Mouse (Mus musculus) heart, adult 2 months (tissue): ENCODE results near the gene Grcc10. TPM values are rescaled to one million over a fixed set of nuclear protein-coding genes. Genes with fewer than 3 reads are reported as not detected.

Experiments
- DNase-seq, 2 experiments: peaks; one replicate each; pipeline ENCODE4 v3.0.0; 2021
- H3K27ac ChIP-seq: fragments of 200-600 bp; 2 replicates; pipeline ENCODE4 v1.8.1; 2022
- H3K27me3 ChIP-seq: fragments of 200-500 bp; 2 replicates; pipeline ENCODE4 v1.6.1; 2012; ENCODE audit warnings: mild to moderate bottlenecking, low read length, inconsistent platforms, mixed read lengths; ENCODE audit not compliant: control insufficient read depth, insufficient read depth
- H3K36me3 ChIP-seq: fragments of 200-500 bp; 2 replicates; pipeline ENCODE4 v1.6.1; 2012; ENCODE audit warnings: low read length, inconsistent platforms; ENCODE audit not compliant: control insufficient read depth, insufficient read depth
- H3K4me1 ChIP-seq: fragments of 200-500 bp; 2 replicates; pipeline ENCODE4 v1.6.1; 2011; ENCODE audit warnings: low read length; ENCODE audit not compliant: control insufficient read depth, insufficient read depth
- H3K4me3 ChIP-seq: fragments of 200-600 bp; 2 replicates; pipeline ENCODE4 v1.8.1; 2022
- H3K79me2 ChIP-seq: fragments of 200-500 bp; replicated peaks from 2 replicates; pipeline ENCODE4 v1.6.1; 2012; ENCODE audit warnings: mild to moderate bottlenecking, inconsistent platforms, low read length, moderate library complexity, mixed read lengths; ENCODE audit not compliant: control insufficient read depth, insufficient read depth
- H3K9ac ChIP-seq: fragments of 200-500 bp; 2 replicates; pipeline ENCODE4 v1.6.1; 2012; ENCODE audit warnings: low read depth, mild to moderate bottlenecking, control low read depth, inconsistent platforms, low read length, mixed read lengths
- CTCF ChIP-seq: fragments of 200-600 bp; IDR thresholded peaks from 2 replicates; pipeline ENCODE4 v1.8.1; 2022; ENCODE audit warnings: antibody characterized with exemption, mild to moderate bottlenecking, moderate library complexity
- EP300 ChIP-seq: fragments of 200-500 bp; IDR thresholded peaks from 2 replicates; pipeline ENCODE4 v1.6.1; 2011; ENCODE audit warnings: low read depth, low read length, control low read depth; ENCODE audit not compliant: insufficient read depth
- POLR2A ChIP-seq: fragments of 200-500 bp; IDR thresholded peaks from 2 replicates; pipeline ENCODE4 v1.6.1; 2011; ENCODE audit warnings: mild to moderate bottlenecking, low read depth, low read length, control low read depth; ENCODE audit not compliant: insufficient read depth
- WGBS: fragments of 180-500 bp; shearing (Covaris S2); methylation state at CpG from one replicate; pipeline ENCODE4 v1.1.7; 2018; 5-methylcytosine and 5-hydroxymethylcytosine counted together
- intact Hi-C: fragments of 180-260 bp; cut with DNase I; formaldehyde crosslinking; loops from one replicate; pipeline ENCODE4 v1.15.1; 2025
- polyA plus RNA-seq: library from polyadenylated mRNA; depleted of rRNA; stranded (reverse); fragments of >200 nt; gene quantifications from 2 replicates; pipeline ENCODE4 v1.2.3, GENCODE M21; 2012
- total RNA-seq, 2 experiments: library from RNA; stranded (reverse); gene quantifications; 2 replicates each; pipeline ENCODE4 v1.2.3; 2021

Grcc10 gene
- total and polyA plus RNA-seq, 3 experiments, result 280 to 314 (median 296) TPM

- H3K36me3 ChIP-seq, result peaks cover 2% of the 10 kb centered on the region; the same call in 1 of the 2 replicates
- H3K4me1 ChIP-seq, result peaks cover 5% of the 10 kb centered on the region
- intact Hi-C loops, result loop anchor here (1.0 to 5.0 kb wide), 6 partner anchors 19 to 170 kb away; partner anchors contain the start of genes C1rb, Emg1, Lpcat3 and Phb2
- 0% methylated on average over 29 of the region's 29 CpGs for WGBS
- no peaks in the 10 kb centered on the region for H3K79me2 ChIP-seq
- peak overlapping the region; percentile 66 for H3K4me3 ChIP-seq
- no peaks in the 10 kb centered on the region for H3K27me3 ChIP-seq
- no peak for TF ChIP-seq EP300
- peak; percentile 72 for TF ChIP-seq CTCF
- H3K27ac ChIP-seq, result peak overlapping the region; percentile 100
- no peak for DNase-seq
- peak overlapping the region; percentile 84 for H3K9ac ChIP-seq
These were observed 825 bp downstream of the Grcc10 start for GRCm38 (mm10) chr6:124740211-124740887.

- TF ChIP-seq EP300 (no peak), POLR2A (no peak), CTCF (no peak)
- no peak overlapping the region for H3K9ac ChIP-seq
- no peak overlapping the region; the same call in 1 of the 2 replicates for H3K27ac ChIP-seq
- no peaks in the 10 kb centered on the region for H3K79me2 ChIP-seq
- DNase-seq, result no peak
- intact Hi-C loops, result no loop called here
- H3K4me1 ChIP-seq, result peaks cover 5% of the 10 kb centered on the region
- no peak overlapping the region for H3K4me3 ChIP-seq
- no peaks in the 10 kb centered on the region for H3K27me3 ChIP-seq
- peaks cover 2% of the 10 kb centered on the region; the same call in 1 of the 2 replicates for H3K36me3 ChIP-seq
- 83% methylated on average over 10 of the region's 10 CpGs for WGBS
These were observed 1.9 kb downstream of the Grcc10 start for GRCm38 (mm10) chr6:124739231-124739796.

- Histone ChIP-seq H3K4me3 (no peak within 1 kb of the TSS), H3K4me1 (peaks cover 5% of the 10 kb centered on the region), H3K27ac (no peak within 1 kb of the TSS; the same call in 1 of the 2 replicates), H3K9ac (no peak within 1 kb of the TSS), H3K79me2 (no peaks in the 10 kb centered on the region), H3K27me3 (no peaks in the 10 kb centered on the region), H3K36me3 (peaks cover 2% of the 10 kb centered on the region; the same call in 1 of the 2 replicates)
- peak in 1 of 2 experiments; percentile 50 for DNase-seq
- intact Hi-C loops, result no loop called here
- WGBS, result 39% methylated on average over 15 of the region's 15 CpGs
- TF ChIP-seq CTCF (no peak), EP300 (no peak), POLR2A (no peak)
These were observed 2.6 kb downstream of the Grcc10 start, which contains the start of gene Ptpn6 for GRCm38 (mm10) chr6:124738511-124739023. Gene Ptpn6, minus strand, starts transcription at chr6:124738714.

GRCm38 (mm10) chr6:124737040-124737439, 4.1 kb downstream of the Grcc10 start:
- Histone ChIP-seq H3K79me2 (no peaks in the 10 kb centered on the region), H3K4me3 (no peak overlapping the region), H3K27me3 (no peaks in the 10 kb centered on the region), H3K9ac (no peak overlapping the region), H3K27ac (no peak overlapping the region), H3K36me3 (peaks cover 2% of the 10 kb centered on the region; the same call in 1 of the 2 replicates), H3K4me1 (peaks cover 5% of the 10 kb centered on the region)
- 83% methylated on average over 11 of the region's 11 CpGs for WGBS
- TF ChIP-seq POLR2A (no peak), CTCF (no peak), EP300 (no peak)
- intact Hi-C loops, result no loop called here
- no peak for DNase-seq

GRCm38 (mm10) chr6:124734417-124734816, 6.8 kb downstream of the Grcc10 start:
- TF ChIP-seq CTCF (no peak), POLR2A (no peak), EP300 (no peak)
- Histone ChIP-seq H3K9ac (no peak overlapping the region), H3K4me3 (no peak overlapping the region), H3K79me2 (no peaks in the 10 kb centered on the region), H3K27me3 (no peaks in the 10 kb centered on the region), H3K27ac (no peak overlapping the region), H3K36me3 (no peaks in the 10 kb centered on the region), H3K4me1 (no peaks in the 10 kb centered on the region)
- 87% methylated on average over 3 of the region's 3 CpGs for WGBS
- intact Hi-C loops, result no loop called here
- no peak for DNase-seq

- Histone ChIP-seq H3K27ac (no peak overlapping the region; the same call in 1 of the 2 replicates), H3K9ac (no peak overlapping the region; the same call in 1 of the 2 replicates), H3K79me2 (no peaks in the 10 kb centered on the region), H3K4me3 (no peak overlapping the region), H3K36me3 (no peaks in the 10 kb centered on the region), H3K27me3 (no peaks in the 10 kb centered on the region), H3K4me1 (no peaks in the 10 kb centered on the region)
- 56% methylated on average over 19 of the region's 19 CpGs for WGBS
- peak; percentile 64 to 83 for DNase-seq
- intact Hi-C loops, result no loop called here
- TF ChIP-seq POLR2A (no peak; the same call in 1 of the 2 replicates), CTCF (no peak), EP300 (no peak)
These were observed 8.5 kb downstream of the Grcc10 start for GRCm38 (mm10) chr6:124732476-124733370.
